Mouse (Mus musculus) hindbrain, embryonic 11.5 days (tissue): ENCODE results near the gene Wdr5b. TPM values are rescaled to one million over a fixed set of nuclear protein-coding genes. Genes with fewer than 3 reads are reported as not detected.

Source experiments
- ATAC-seq: fragments of 200-750 bp; cut with Nextera tagmentation; 2 replicates; pipeline ENCODE4 v1.8.0; 2017; ENCODE audit warnings: mild to moderate bottlenecking, moderate TSS enrichment, moderate library complexity; ENCODE audit not compliant: low FRiP score
- DNase-seq: peaks from one replicate; pipeline ENCODE4 v3.0.0-alpha.2; 2015; ENCODE audit warnings: low spot score
- H3K27ac ChIP-seq: fragments of 300-500 bp; sonication (generic); 2 replicates; pipeline ENCODE4 v1.5.1; 2014; ENCODE audit warnings: mild to moderate bottlenecking, low read depth, low read length
- H3K27me3 ChIP-seq: fragments of 300-500 bp; sonication (generic); 2 replicates; pipeline ENCODE4 v1.6.1; 2014; ENCODE audit warnings: mild to moderate bottlenecking, low read length, moderate library complexity, mixed read lengths; ENCODE audit not compliant: control insufficient read depth, insufficient read depth
- H3K36me3 ChIP-seq: fragments of 300-500 bp; sonication (generic); 2 replicates; pipeline ENCODE4 v1.6.1; 2014; ENCODE audit warnings: mild to moderate bottlenecking, low read length, moderate library complexity, mixed read lengths; ENCODE audit not compliant: control insufficient read depth, insufficient read depth
- H3K4me1 ChIP-seq: fragments of 300-500 bp; sonication (generic); replicated peaks from 2 replicates; pipeline ENCODE4 v1.6.1; 2014; ENCODE audit warnings: low read length, mixed read lengths; ENCODE audit not compliant: control insufficient read depth, insufficient read depth
- H3K4me2 ChIP-seq: fragments of 300-500 bp; sonication (generic); replicated peaks from 2 replicates; pipeline ENCODE4 v1.6.1; 2014; ENCODE audit warnings: mild to moderate bottlenecking, low read depth, low read length
- H3K4me3 ChIP-seq: fragments of 300-500 bp; sonication (generic); 2 replicates; pipeline ENCODE4 v1.5.1; 2014; ENCODE audit warnings: low read depth, low read length
- H3K9ac ChIP-seq: fragments of 300-500 bp; sonication (generic); 2 replicates; pipeline ENCODE4 v1.6.1; 2014; ENCODE audit warnings: low read depth, low read length
- H3K9me3 ChIP-seq: fragments of 300-500 bp; sonication (generic); 2 replicates; pipeline ENCODE4 v1.6.1; 2016; ENCODE audit warnings: low read length; ENCODE audit not compliant: control insufficient read depth
- WGBS: fragments of 180-500 bp; shearing (Covaris S2); extraction: QIAGEN DNeasy Blood & Tissue Kit; methylation state at CpG from one replicate; pipeline ENCODE4 v1.1.7; 2014; 5-methylcytosine and 5-hydroxymethylcytosine counted together
- polyA plus RNA-seq: library from polyadenylated mRNA; unstranded; fragments of >200 nt; fragmentation: Nextera tagmentation; extraction: Ambion mirVana; gene quantifications from 2 replicates; pipeline ENCODE4 v1.2.1, GENCODE M21; 2014

Gene Wdr5b
- polyA plus RNA-seq, 1 experiment from 2014 or later = 14.2 TPM

- Histone ChIP-seq H3K4me3 (no peak overlapping the region), H3K4me1 (no peaks in the 10 kb centered on the region), H3K4me2 (no peak overlapping the region), H3K27me3 (no peaks in the 10 kb centered on the region), H3K9ac (no peak overlapping the region), H3K27ac (no peak overlapping the region), H3K36me3 (no peaks in the 10 kb centered on the region), H3K9me3 (no peaks in the 10 kb centered on the region)
- DNase-seq (no peak), ATAC-seq (no peak)
- 100% methylated on average over 3 of the region's 3 CpGs for WGBS
Measured at GRCm38 (mm10) chr16:36079916-36080315, 38.9 kb downstream of the Wdr5b start.

GRCm38 (mm10) chr16:36087846-36088245 is 46.9 kb downstream of the Wdr5b start:
- no peak overlapping the region for H3K9ac ChIP-seq

GRCm38 (mm10) chr16:36089065-36089464 is 48.1 kb downstream of the Wdr5b start:
- Histone ChIP-seq H3K27me3 (no peaks in the 10 kb centered on the region), H3K9ac (no peak overlapping the region), H3K4me2 (no peak overlapping the region), H3K36me3 (no peaks in the 10 kb centered on the region), H3K4me1 (no peaks in the 10 kb centered on the region), H3K27ac (no peak overlapping the region), H3K9me3 (no peaks in the 10 kb centered on the region), H3K4me3 (no peak overlapping the region)
- ATAC-seq (no peak), DNase-seq (no peak)
- 82% methylated on average over 7 of the region's 7 CpGs for WGBS

More at GRCm38 (mm10) chr16:36087846-36088245, 46.9 kb downstream of the Wdr5b start:
- no peaks in the 10 kb centered on the region for H3K4me1 ChIP-seq
- H3K4me2 ChIP-seq = no peak overlapping the region
- WGBS = 87% methylated on average over 4 of the region's 4 CpGs
- ATAC-seq (no peak), DNase-seq (no peak)
- H3K27me3 ChIP-seq = no peaks in the 10 kb centered on the region
- H3K9me3 ChIP-seq = no peaks in the 10 kb centered on the region
- H3K4me3 ChIP-seq = no peak overlapping the region
- H3K36me3 ChIP-seq = no peaks in the 10 kb centered on the region
- no peak overlapping the region for H3K27ac ChIP-seq

GRCm38 (mm10) chr16:36089850-36090616 is 49.0 kb downstream of the Wdr5b start:
- DNase-seq (no peak), ATAC-seq (no peak)
- Histone ChIP-seq H3K36me3 (no peaks in the 10 kb centered on the region), H3K27me3 (no peaks in the 10 kb centered on the region), H3K4me1 (no peaks in the 10 kb centered on the region), H3K27ac (no peak overlapping the region), H3K4me2 (no peak overlapping the region), H3K4me3 (no peak overlapping the region), H3K9me3 (no peaks in the 10 kb centered on the region), H3K9ac (no peak overlapping the region)
- 83% methylated on average over 8 of the region's 8 CpGs for WGBS

GRCm38 (mm10) chr16:36090785-36091509 is 50.0 kb downstream of the Wdr5b start:
- Histone ChIP-seq H3K27ac (no peak overlapping the region), H3K4me3 (no peak overlapping the region), H3K36me3 (no peaks in the 10 kb centered on the region), H3K27me3 (no peaks in the 10 kb centered on the region), H3K9me3 (no peaks in the 10 kb centered on the region), H3K4me2 (no peak overlapping the region), H3K4me1 (no peaks in the 10 kb centered on the region), H3K9ac (no peak overlapping the region)
- 86% methylated on average over 11 of the region's 11 CpGs for WGBS
- DNase-seq (no peak), ATAC-seq (no peak)

Other genes with a start within 250 kb of the Wdr5b start
- gene Parp14, start 169.6 kb upstream of the Wdr5b start, polyA plus RNA-seq = 0.25 and 0.47 TPM in 2 replicates
- gene Parp9, start 102.7 kb upstream of the Wdr5b start, polyA plus RNA-seq = 2.0 and 2.7 TPM in 2 replicates
- gene Dtx3l, start 102.0 kb upstream of the Wdr5b start, polyA plus RNA-seq = 2.2 and 2.5 TPM in 2 replicates
- gene Kpna1, start 62.4 kb upstream of the Wdr5b start, polyA plus RNA-seq = 82.4 and 96.6 TPM in 2 replicates
- gene Fam162a, start 30.4 kb downstream of the Wdr5b start, polyA plus RNA-seq = 207 and 223 TPM in 2 replicates
- gene Ccdc58, start 30.5 kb downstream of the Wdr5b start, polyA plus RNA-seq = 71.6 and 78.4 TPM in 2 replicates
- gene Csta1, start 90.1 kb downstream of the Wdr5b start, polyA plus RNA-seq = 0.15 TPM in 1 of 2 replicates, not detected in the other
- gene Stfa2l1, start 115.6 kb downstream of the Wdr5b start, polyA plus RNA-seq = not detected in 2 replicates
- gene Gm5483, start 143.0 kb downstream of the Wdr5b start, polyA plus RNA-seq = 1.7 TPM in 1 of 2 replicates, not detected in the other
- not detected in 2 replicates for gene Gm5416, start 169.2 kb downstream of the Wdr5b start, polyA plus RNA-seq
- 0.28 TPM in 1 of 2 replicates, not detected in the other for gene 2010005H15Rik, start 180.3 kb downstream of the Wdr5b start, polyA plus RNA-seq
- gene Stfa1, start 235.8 kb downstream of the Wdr5b start, polyA plus RNA-seq = 1.8 and 2.3 TPM in 2 replicates